Mouse (Mus musculus): ENCODE measurements around the gene Samd8.
A peak's percentile ranks its signal among the peaks of the same experiment; 100 is the strongest.

The Samd8 gene

DNA sequence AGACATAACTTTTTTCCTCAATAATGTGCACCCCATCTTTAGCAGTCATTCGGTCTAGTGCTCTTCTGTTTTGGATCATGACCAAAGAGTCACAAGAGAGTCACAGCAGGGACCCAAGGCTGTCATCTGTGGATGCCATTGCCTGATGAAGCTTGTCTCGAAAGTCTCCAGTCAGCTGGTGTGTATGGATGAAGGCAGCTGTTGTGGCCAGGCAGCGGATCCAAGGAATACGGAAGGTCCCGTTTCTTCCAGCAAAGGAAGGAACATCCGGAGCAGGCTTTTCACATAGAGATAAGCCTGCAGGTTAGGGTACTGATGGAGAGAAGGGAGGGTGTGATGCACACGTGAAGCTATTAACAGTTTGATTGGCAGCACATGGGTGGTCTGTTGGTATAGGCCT is 51.3 kb downstream of the Samd8 start:
- peak; percentile 34 to 40 for DNase-seq

DNA sequence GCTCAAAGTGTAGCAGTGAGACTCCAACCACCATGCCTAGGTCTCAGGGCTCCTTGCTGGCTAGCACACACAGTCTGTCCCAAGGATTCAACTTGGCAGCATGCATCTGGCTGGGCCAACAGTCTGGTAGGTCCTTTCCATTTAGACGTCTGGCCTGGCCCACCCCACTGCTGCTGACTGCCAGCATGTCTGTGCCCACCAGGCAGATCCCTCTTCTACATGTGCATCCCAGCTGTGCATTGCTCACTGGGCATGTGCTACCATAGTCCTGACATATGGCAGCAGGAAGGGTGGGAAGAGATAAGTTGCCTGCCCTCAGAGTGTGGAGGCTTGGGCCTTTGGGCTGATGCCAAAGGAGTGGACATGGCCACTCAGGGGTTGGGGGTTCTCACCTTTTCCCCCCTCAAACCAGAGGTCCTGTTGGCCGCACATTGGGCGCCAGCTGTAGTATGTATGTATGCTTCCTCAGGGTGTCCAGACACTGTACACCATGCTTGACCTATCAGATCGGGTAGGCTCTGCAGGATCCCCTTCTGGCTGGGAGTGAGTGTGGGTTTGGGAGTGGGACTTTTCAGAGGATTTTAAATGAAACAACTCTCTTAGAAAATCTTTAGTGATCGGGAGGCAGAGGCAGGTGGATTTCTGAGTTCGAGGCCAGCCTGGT is 52.3 kb downstream of the Samd8 start:
- peak; percentile 61 to 78 for DNase-seq

DNA sequence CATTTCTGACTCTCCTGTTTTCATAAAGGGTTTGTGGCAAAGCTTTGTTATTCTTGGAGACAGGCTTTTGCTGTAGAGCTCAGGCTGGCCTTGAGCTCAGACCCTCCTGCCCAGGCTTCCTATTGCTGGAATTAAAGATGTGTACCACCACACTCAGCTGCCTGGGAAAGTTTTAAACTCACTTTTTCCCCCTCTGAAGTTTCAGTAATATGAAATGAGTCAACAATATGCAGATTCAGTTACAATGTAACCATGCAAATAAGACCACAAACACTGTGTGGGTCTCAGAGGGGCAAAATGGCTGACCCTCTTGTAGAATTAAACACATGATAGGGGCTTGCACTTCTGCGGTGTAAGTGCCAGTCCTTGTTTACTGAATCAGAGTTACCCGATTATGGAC is 55.9 kb downstream of the Samd8 start:
- DNase-seq, result no peak

DNA sequence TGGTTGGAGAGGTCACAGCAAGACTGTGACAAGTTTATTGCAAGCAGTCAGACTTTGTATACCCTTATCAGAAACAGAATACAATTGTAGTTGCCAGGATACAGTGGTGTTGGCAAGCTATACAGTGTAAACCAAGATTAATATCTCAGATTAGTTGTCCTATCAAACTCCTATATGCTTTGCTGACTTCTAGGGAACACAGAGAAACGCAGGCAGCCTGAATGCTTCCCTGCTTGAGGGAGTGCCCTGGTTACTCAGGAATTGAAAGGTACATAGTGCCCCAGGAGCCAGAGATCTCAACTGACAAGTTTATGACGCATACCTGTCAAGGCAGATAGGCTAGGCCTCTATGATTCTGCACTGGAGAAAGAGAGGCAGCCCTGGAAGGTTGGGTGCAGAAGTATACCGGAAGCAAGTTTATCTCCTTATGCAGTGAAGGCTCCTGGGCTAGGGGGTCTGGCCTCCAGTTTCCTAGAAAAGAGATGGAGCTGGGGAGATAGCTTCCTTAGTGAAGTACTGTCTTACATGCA is 56.4 kb downstream of the Samd8 start:
- DNase-seq, result no peak

DNA sequence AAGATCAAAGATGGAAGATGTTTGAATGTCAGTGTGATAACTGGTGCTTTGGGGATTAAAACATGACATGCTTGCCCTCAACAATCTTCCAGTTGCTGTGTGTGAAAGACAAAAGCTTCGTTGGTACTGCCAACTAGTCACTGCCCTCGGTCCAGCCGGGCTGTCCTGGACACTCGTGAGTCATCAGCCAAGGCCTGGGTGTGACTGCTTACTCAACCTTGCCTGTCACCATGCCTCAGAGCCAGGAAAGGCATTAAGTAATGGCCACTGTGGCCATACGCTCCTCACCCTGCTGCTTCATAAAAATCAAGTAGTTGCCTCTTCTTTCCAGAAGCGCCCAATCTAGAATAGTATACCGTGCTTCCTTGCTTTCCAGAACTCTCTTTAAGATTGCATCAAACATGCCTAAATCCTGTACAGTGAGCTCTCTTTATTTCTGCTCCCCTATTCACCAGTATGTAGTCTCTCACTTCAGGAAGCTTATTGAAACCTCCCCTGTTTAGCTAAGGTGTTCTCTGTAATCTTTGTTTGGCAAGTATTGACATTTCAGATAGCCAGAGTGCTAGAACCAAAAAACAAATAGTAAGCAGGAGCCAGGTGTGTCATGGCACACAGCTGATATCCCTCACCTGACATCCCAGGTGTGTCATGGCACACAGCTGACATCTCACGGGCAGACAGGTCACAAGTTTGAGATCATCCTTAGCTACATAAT is 58.0 kb downstream of the Samd8 start:
- DNase-seq, result no peak

DNA sequence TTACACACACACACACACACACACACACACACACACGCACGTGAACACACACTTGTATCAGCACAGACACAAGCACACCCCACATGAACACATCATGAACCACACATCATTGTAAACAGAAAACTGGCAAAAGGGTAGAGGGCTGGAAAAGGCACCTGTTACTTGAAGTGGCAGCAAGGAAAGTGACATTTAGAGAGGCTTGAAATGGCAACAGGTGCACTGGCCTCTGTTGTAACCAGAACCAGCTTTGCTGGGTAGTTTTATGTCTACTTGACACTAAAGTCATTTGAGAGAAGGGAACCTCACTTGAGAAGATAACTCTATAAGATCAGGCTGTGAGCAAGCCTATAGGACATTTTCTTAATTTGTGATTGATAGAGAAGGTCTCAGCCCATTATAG is 59.1 kb downstream of the Samd8 start:
- DNase-seq, result no peak

DNA sequence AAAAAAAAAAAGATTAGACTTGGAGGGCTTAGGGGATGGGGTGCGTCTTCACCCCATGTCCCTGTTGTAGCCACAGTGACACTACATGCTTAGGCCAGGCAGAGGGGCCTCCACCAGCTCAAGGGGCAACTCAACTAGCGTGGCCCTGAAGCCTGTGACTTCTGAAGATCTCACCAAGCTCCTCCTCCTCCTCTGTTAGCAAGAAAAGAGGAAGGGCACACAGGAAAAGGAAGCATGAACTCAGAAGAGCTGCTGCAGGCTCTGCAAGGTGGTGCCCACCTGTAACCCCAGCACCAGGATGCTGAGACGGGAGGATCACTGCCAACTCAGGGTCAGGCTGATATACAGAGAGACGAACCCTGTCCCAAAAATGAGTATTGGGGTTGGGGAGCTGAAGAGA is 61.0 kb downstream of the Samd8 start:
- DNase-seq, result no peak

DNA sequence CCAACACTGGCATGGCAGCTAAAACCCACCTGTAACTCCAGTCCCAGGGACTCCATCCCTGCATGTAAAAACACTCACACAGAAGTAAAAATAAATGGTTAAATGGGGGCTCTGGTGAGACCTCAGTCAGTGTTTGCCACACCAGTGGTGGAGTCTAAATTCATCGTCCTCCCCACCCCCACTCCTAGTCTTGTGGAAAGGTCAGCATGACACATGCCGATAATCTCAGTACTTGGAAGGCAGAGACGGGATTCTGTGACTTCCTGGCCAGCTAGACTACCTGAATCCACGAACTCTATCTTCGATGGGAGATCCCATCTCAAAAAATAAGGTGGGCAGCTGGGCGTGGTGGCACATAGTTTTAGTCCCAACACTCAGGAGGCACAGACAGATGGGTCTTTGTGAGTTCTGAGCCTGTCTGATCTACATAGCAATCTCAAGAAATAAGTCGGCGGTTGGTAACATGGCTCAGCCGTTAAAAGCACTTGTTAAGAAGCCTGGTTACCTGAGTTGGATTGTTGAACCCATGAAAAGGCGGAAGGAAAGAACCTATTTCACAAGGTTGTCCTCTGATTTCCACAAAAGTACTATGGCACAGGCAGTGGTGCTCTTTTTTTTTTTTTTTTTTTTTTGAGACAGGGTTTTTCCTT is 61.5 kb downstream of the Samd8 start:
- no peak for DNase-seq

DNA sequence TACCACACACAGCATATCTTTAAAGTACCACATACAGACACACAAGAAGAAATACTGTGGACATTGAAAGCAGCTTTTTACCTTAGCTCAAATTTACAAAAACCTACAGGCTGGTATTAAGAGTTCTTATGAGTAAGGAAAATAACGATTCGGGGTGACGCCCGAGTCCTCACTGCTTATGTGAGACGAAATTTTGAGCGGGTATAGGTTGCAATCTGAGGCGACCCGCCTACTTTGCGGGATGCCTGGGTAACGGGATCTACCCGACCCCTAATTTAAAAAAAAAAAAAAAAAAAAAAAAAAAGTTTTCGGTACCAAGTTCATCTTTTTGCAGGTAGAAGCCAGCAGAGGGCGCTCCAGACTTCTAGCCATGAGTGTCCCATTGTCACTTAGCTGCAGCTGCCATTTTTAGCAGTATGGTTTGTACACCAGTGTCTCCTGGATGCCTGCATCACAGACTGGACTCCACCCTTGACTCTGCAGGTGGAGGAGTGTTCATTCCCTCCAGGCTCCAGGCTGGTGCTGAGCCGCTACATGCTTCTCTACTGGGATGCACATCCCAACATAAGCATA is 62.3 kb downstream of the Samd8 start:
- DNase-seq, result peak; percentile 66

DNA sequence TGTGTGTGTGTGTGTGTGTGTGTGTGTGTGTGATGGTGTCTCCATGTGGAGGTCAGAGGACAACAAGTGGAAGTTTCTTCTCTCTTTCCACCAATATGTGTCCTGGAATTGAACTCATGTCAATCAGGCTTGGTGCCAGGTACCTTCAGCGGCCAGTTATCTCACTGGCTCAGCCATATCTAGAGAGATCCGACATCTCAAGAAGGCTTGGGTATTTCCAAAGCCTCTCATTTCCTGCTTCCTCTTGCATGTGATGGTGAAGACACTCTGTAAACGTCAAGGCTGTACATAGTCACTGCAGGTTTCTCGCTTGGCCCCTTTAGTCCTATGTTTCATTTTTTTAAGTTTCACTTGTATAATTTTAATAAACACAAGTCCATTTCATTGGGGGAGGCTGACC is 62.9 kb downstream of the Samd8 start:
- no peak for DNase-seq

DNA sequence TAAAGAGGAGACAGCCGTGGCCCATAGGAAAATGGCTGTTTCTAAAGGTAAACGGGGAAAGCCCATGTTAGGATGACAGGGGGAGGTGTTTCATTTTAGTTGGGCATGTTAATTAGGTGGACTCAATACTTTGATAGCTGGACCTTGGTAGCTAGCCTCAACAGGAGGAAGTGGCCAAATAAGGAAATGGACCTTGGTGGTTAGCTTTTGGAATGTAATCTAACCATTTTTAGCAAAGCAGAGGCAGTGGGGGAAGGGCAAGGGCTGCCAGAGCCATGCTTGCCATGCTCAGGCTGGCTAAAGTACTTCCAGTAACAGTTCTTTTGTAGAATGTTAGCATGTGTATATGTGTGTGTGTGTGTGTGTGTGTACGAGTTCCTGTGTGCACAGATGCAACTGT is 63.5 kb downstream of the Samd8 start:
- DNase-seq, result no peak

DNA sequence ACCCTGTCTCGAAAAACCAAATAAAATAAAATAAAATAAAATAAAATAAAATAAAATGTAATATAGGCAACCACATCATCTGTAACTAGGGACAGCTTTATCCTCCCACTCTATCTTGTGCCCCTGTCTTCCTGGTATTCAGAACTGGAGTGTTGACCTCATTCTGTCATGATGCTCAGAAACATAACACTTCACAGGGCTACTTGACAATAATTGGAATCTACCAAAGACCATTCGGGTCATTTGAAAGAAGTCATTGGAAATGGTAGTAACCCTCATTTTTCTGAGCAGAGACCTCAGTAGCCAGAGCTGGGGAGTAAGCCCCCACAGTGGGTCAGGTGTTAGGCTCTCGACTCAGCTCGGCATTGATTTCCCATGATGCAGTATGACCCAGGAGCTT is 64.3 kb downstream of the Samd8 start:
- no peak for DNase-seq

DNA sequence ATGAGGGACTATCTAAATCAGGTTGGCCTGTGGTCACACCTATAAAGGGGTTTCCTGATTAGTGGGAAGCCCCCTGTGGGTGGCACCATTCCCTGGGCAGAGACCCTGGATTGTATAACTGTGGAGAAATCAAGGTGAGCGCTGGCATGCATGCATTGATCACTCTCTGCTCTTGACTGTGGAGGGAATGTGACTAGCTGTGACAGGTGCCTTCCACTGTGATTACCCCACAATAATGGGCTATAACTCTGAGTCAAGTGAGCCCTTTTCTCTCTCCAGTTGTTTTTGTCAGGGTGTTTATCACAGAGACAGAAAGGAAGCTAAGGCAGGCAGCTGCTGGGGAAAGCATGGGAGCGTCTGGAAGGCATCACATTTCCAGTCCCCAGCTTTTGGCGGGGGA is 65.9 kb downstream of the Samd8 start:
- no peak for DNase-seq

DNA sequence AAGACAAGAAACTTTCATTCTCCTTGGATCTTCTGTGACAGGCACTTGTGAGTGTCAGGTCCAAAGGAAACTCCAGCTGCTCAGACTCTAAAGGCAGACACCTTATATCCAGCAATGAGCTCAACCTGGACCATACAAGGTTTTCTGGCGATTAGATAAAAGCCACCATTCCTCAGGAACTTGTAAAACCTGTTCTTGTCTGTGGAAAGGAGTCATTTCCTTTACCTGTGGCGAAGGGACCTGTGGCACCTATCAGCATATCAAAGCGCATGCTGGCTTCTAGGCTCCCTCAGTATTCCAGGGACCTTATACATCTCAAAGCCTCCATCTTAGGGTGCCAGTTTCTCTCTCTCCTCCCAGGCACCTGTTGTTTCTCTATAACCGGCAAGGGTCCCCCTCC is 67.1 kb downstream of the Samd8 start:
- no peak for DNase-seq

DNA sequence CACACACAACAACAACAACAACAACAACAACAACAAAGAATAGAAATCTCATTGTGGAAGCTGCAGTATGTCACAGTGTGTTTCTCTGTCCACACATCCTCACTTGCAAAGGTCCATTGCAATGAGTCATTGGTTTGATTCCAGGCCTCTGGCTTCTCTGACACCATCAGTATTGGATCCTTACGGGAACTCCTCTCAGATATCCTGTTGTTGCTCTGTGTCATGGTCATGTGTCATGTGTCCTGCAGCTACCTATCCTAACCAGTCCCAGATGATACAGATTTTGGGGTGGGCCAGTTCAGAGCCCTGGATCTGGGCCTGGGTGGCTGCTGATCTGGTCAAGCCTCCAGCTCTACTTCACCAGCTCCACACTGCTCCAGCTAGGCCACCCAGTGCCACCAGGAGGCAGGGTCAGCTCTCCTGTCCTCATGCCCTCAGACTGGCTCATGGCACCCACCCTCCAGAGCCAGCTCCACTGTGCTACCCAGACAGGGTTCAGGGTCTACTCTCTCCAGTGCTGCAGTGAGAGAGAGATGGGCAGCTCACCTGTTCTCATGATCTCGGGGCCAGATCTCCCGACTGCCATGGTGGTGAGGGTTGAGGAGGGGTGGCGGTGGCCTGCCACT is 70.7 kb downstream of the Samd8 start:
- DNase-seq, result no peak

DNA sequence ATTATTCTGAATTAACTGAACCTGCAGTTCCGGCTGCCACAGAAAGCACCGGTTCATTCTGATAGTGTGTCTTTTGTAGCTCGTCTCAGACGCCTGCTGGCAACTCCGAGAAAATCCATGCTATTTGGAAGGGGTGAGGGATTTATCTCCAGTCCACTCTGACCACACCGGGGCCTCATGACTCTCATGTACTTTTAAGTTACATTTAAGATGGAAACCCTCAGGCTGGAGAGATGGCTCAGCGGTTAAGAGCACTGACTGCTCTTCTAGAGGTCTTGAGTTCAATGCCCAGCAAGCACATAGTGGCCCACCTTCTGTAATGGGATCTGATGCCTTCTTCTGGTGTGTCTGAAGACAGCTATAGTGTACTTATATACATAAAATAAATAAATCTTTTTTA is 72.0 kb downstream of the Samd8 start:
- no peak for DNase-seq

DNA sequence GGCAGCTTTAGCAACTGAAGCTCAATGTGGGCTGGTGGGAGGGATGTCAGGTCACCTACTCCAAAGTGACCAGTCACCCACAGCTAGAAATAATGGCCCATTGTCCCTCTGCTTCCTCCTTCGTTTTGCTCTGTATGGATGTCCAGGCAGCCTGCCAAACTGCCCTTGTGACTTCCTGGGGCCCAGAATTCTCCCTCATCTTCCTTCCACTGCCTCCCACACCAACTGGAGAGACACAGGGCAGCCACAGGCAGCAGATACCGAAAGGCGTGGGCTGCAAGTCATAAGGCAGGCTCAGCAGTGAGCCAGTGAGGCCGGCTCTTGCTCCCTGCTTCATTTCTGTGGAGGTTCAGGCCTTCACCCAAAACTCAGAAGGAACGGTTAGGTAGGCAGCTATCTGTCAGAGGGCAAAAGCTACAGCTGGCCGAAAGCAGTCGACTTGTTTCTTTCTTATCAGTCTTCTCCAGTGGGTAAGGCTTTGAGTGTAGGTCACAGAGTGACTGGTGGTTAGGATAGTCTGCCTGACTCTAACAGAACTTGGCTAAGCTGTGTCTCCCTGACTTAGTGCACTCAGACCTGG is 72.6 kb downstream of the Samd8 start:
- peak; percentile 62 for DNase-seq

DNA sequence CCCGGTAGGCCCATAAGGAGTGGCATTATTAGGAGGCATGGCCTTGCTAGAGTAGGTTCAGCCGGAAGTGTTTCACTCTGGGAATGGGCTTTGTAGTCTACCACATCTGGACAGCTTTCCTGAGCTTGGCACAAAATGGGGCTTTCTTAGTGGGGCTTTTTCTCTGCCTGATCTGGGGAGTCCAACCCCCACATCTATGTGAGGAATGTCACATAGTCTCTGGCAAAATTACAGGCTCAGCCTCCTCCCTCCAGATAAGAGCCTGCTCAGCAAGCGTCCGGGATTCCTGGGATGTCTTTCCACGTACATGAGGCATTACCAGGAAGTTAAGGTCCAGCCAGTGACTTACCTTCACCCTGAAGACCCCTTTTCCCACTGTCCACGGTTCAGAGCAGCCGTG is 73.6 kb downstream of the Samd8 start:
- no peak for DNase-seq

DNA sequence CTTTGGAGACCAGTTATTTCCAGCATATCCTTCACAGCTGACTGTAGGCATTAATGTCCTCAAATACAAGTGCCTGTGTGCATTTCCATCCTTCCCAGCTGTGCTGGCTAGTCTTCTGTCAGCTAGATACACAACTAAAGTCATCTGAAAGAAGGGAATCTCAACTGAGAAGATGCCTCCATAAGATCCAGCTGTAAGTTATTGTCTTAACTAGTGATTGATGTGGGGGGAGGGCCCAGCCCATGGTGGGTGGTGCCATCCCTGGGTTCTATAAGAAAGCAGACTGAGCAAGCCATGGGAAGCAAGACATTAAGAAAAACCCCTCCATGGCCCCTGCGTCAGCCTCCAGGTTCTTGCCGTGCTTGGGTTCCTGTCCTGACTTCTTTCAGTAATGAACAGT is 74.6 kb downstream of the Samd8 start, which contains the start of gene Vdac2:
TSS of gene Vdac2 (plus strand) at position 301 of the 400 bp plus-strand sequence.
- no peak for DNase-seq

DNA sequence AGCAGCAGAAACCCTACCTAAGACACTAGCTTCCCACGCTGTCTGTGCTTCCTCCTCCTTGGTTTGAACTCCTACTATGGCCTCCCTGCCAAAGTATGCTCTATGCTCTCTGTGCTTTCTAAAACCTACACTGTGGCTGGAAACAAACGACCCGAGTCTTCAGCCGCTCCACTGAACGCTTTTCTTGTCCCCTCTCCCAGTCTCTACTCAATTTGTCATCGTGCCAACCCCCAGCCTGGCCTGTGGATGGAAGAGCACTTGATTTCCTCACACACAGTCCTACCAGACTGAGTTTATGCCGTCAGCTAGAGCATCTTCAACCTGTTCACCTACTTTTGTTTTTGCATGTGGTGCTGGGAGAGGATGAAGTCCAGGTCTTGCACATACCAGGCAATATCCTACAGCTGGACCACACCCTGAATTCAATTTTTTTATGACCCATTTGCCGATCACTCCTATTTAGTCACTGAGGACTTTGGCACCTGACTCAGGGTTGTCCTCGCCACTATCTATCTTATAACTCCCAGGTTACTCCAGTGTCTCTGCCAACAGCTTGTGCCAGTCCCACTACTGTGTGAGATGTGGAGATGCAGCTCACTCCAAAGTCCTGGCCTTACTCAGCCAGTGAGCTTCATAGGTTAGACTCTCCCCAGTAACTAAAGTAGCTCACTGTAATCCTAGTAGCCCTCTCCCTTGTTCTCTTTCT is 75.6 kb downstream of the Samd8 start:
- DNase-seq, result peak; percentile 74 to 76

DNA sequence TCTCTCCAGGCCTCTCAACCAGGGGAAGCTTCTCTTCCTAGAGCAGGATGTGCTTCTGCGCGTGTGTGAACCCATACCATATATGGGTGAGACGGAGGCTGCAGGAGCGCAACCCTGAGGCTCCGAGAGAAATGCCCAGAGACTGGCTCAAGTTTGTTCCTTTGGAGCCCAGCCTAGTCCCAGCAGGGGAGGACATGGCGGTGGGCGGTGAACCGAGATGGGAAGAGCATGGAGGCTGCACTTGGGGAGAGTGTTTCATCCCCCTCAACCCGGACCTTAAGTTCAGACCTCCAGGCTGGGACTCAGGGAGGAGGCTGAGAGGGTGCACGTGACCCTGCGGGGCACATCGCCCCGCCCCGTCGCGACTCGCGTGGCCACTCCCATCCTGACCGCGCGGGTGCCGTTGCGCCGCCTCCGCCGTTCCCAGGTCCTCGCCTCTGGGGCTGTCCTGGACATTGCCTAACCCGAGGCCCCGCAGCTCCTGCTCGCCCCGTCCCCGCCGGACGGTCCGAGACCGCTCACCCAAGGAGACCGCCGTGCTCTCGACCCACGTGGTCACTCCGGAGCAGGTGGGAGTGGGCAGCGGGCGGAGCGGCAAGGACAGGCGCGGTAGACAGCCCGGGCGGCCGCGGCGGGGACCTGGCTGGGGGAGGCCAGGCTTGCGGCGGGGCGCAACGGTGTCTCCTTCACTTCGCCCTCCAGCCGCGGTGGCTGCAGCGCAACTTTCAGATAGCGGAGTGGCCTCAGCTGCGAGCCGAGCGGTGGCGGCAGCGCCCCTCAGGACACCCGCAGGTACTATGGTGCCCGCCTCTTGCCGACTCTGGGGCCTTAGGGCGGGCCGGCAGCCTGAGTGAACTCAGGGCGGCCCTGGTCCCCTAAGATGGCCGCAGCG is 80.8 kb downstream of the Samd8 start:
- DNase-seq, result peak; percentile 97 to 98
